Mouse (Mus musculus) myocyte (in vitro differentiated cells): ENCODE measurements around the gene Brd3. TPM values are rescaled to one million over a fixed set of nuclear protein-coding genes. Genes with fewer than 3 reads are reported as not detected.

Experiments
- H3K27me3 ChIP-seq: one replicate; pipeline ENCODE4 v1.6.1; 2011; ENCODE audit not compliant: control insufficient read depth, insufficient read depth, insufficient read length
- H3K36me3 ChIP-seq: one replicate; pipeline ENCODE4 v1.6.1; 2011; ENCODE audit not compliant: control insufficient read depth, insufficient read depth
- H3K4me2 ChIP-seq: one replicate; pipeline ENCODE4 v1.6.1; 2011; ENCODE audit warnings: low read depth, control low read depth
- H3K4me3 ChIP-seq: one replicate; pipeline ENCODE4 v1.5.1; 2011; ENCODE audit warnings: mild to moderate bottlenecking, control low read depth, moderate library complexity
- H3K79me2 ChIP-seq: one replicate; pipeline ENCODE4 v1.6.1; 2011; ENCODE audit not compliant: control insufficient read depth, insufficient read depth
- H3ac ChIP-seq: one replicate; pipeline ENCODE4 v1.6.1; 2011; ENCODE audit not compliant: control insufficient read depth, insufficient read length
- CEBPB ChIP-seq: IDR thresholded peaks from 2 replicates; pipeline ENCODE4 v1.6.1; 2011; ENCODE audit warnings: mild to moderate bottlenecking, moderate library complexity; ENCODE audit not compliant: poor library complexity, insufficient read depth, severe bottlenecking
- E2F4 ChIP-seq: IDR thresholded peaks from one replicate; pipeline ENCODE4 v1.6.1; 2011; ENCODE audit warnings: mild to moderate bottlenecking, control low read depth, moderate library complexity; ENCODE audit not compliant: insufficient read depth
- MAX ChIP-seq: IDR thresholded peaks from one replicate; pipeline ENCODE4 v1.6.1; 2011; ENCODE audit warnings: low read depth, mild to moderate bottlenecking, control low read depth
- MYOD1 ChIP-seq, 3 experiments: IDR thresholded peaks; one replicate each; pipeline ENCODE4 v1.6.1; 2011; ENCODE audit warnings: control low read depth in 2 of 3, low read depth in 2 of 3, mild to moderate bottlenecking in 2 of 3, moderate library complexity in 1 of 3; ENCODE audit not compliant: insufficient read length in 2 of 3, control insufficient read depth in 1 of 3
- MYOG ChIP-seq, 3 experiments: IDR thresholded peaks; one replicate each; pipeline ENCODE4 v1.6.1; 2011; ENCODE audit warnings: control low read depth in 2 of 3, low read depth in 2 of 3, mild to moderate bottlenecking in 2 of 3; ENCODE audit not compliant: insufficient read length in 2 of 3, control insufficient read depth in 1 of 3, insufficient read depth in 1 of 3
- POLR2A ChIP-seq: IDR thresholded peaks from one replicate; pipeline ENCODE4 v1.6.1; 2011; ENCODE audit warnings: low read depth, mild to moderate bottlenecking, control low read depth, moderate library complexity; ENCODE audit not compliant: insufficient read length
- POLR2AphosphoS2 ChIP-seq: IDR thresholded peaks from one replicate; pipeline ENCODE4 v1.6.1; 2011; ENCODE audit warnings: low read depth, control low read depth; ENCODE audit not compliant: insufficient read length
- REST ChIP-seq: IDR thresholded peaks from one replicate; pipeline ENCODE4 v1.6.1; 2011; ENCODE audit warnings: mild to moderate bottlenecking, control low read depth, moderate library complexity; ENCODE audit not compliant: insufficient read depth, insufficient read length
- SRF ChIP-seq: IDR thresholded peaks from one replicate; pipeline ENCODE4 v1.6.1; 2011; ENCODE audit warnings: low read depth; ENCODE audit not compliant: control insufficient read depth, insufficient read length
- TCF12 ChIP-seq: IDR thresholded peaks from one replicate; pipeline ENCODE4 v1.6.1; 2011; ENCODE audit warnings: mild to moderate bottlenecking, control low read depth; ENCODE audit not compliant: poor library complexity, insufficient read depth, severe bottlenecking
- TCF3 ChIP-seq: IDR thresholded peaks from one replicate; pipeline ENCODE4 v1.6.1; 2011; ENCODE audit warnings: low read depth, control low read depth; ENCODE audit not compliant: insufficient read length
- USF1 ChIP-seq: IDR thresholded peaks from one replicate; pipeline ENCODE4 v1.6.1; 2011; ENCODE audit warnings: low read depth, mild to moderate bottlenecking, control low read depth, moderate library complexity
- polyA plus RNA-seq: library from polyadenylated mRNA; unstranded; fragments of >200 nt; fragmentation: generic; extraction: Trizol; gene quantifications from one replicate; pipeline ENCODE4 v1.2.1, GENCODE M21; 2012; ENCODE audit warnings: missing spikeins

Brd3 gene
- polyA plus RNA-seq, 1 experiment: 26.8 TPM

GRCm38 (mm10) chr2:27493971-27494370, 13.5 kb downstream of the Brd3 start:
- Histone ChIP-seq H3K4me3 (no peak overlapping the region), H3ac (no peak overlapping the region), H3K27me3 (no peaks in the 10 kb centered on the region), H3K36me3 (no peaks in the 10 kb centered on the region), H3K79me2 (no peaks in the 10 kb centered on the region), H3K4me2 (no peak overlapping the region)
- no peak for TF ChIP-seq TCF3
- TF ChIP-seq POLR2AphosphoS2: no peak
- TF ChIP-seq REST: no peak
- TF ChIP-seq USF1: no peak

DNA sequence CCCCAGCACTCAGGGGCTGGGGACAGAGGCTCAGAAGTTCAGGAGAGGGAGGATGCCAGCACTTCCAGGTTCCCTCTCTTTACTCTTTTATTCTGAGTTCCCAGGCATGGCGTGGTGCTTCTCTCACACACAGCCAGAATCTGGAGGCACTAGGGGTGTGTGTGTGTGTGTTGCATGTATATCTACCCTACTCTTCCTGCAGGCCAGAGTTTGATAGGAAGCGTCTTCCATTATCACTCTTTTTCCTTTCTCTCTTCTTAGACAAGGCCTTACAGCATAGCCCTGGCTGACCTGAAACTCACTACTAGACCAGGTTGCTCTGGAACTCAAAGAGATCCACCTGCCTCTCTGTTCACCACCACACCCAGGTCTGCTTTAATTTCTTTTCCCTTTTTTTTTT, 16.5 kb downstream of the Brd3 start:
- TF ChIP-seq CEBPB (no peak), TCF12 (no peak), SRF (no peak), POLR2A (no peak), MYOG (IDR thresholded peaks at IDR 0.05; ENCODE audit: control insufficient read depth in 1 of 3, insufficient read depth in 1 of 3, insufficient read length in 2 of 3, low read depth in 2 of 3) (no peak), USF1 (no peak)
- no peak overlapping the region for H3K4me2 ChIP-seq
- H3K4me3 ChIP-seq: no peak overlapping the region
- no peaks in the 10 kb centered on the region for H3K36me3 ChIP-seq
- no peaks in the 10 kb centered on the region for H3K79me2 ChIP-seq
- H3ac ChIP-seq: no peak overlapping the region
- no peaks in the 10 kb centered on the region for H3K27me3 ChIP-seq

DNA sequence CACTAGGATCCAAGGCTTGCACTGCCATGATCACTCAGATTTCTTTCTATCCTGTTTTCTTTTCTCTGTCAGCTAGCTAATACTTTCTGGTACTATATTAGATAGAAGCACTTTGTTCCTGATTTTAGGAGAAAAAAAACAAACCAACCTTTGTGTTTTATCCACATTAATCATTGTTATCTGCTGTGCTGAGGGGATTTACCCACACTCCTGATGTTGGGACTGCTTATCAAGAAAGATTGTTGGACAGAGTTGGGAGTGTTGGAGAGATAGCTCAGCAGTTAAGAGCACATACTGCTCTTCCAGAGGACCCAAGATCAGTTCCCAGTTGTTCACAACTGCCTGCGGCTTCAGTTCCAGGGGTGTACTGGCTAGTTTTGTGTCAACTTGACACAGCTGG, 19.1 kb downstream of the Brd3 start:
- H3K4me2 ChIP-seq: no peak overlapping the region
- H3K36me3 ChIP-seq: no peaks in the 10 kb centered on the region
- H3K4me3 ChIP-seq: no peak overlapping the region
- H3K27me3 ChIP-seq: no peaks in the 10 kb centered on the region
- H3ac ChIP-seq: no peak overlapping the region
- no peak for TF ChIP-seq MYOG (IDR thresholded peaks at IDR 0.05; ENCODE audit: control insufficient read depth in 1 of 3, insufficient read depth in 1 of 3, insufficient read length in 2 of 3, low read depth in 2 of 3)
- no peak for TF ChIP-seq POLR2A
- no peak for TF ChIP-seq MAX
- TF ChIP-seq E2F4: no peak
- TF ChIP-seq TCF12: no peak
- no peak for TF ChIP-seq MYOD1 (IDR thresholded peaks at IDR 0.05; ENCODE audit: control insufficient read depth in 1 of 3, insufficient read length in 2 of 3, low read depth in 2 of 3)
- no peak for TF ChIP-seq SRF
- no peak for TF ChIP-seq CEBPB
- TF ChIP-seq POLR2AphosphoS2: no peak
- no peak for TF ChIP-seq REST
- TF ChIP-seq USF1: no peak
- TF ChIP-seq TCF3: no peak
- no peaks in the 10 kb centered on the region for H3K79me2 ChIP-seq

DNA sequence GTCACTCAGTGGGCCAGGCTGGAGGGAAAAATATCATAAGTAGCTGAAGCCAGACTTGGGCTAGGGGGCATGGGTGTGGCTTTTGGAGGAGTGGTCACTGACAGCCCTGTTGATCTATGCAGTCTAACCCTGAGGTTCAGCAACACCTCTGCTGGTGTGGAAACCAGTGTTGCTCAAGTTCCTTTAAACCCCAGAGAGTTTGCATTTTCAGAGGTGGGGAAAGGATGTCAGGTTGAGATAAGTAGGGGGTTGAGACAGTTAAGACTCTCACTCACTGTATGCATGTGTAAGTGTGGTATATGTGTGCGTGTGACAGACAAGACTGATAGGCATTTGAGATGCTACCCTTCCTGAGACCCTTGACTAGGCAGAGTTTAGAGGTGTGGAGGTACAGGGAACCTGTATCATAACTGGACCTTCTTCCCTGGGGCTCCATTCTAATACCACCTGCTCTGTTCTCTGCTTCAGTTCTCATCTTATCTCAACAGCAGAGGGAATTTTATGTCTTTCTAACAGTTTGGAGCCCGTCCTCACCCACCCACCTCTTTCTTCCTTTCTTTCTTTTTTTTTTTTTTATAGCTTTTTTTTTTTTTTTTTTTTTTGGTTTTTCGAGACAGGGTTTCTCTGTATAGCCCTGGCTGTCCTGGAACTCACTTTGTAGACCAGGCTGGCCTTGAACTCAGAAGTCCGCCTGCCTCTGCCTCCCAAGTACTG, 20.0 kb downstream of the Brd3 start:
- no peak overlapping the region for H3K4me2 ChIP-seq
- TF ChIP-seq REST: no peak
- no peak for TF ChIP-seq MYOG (IDR thresholded peaks at IDR 0.05; ENCODE audit: control insufficient read depth in 1 of 3, insufficient read depth in 1 of 3, insufficient read length in 2 of 3, low read depth in 2 of 3)
- TF ChIP-seq TCF12: no peak
- no peak for TF ChIP-seq TCF3
- TF ChIP-seq MYOD1 (IDR thresholded peaks at IDR 0.05; ENCODE audit: control insufficient read depth in 1 of 3, insufficient read length in 2 of 3, low read depth in 2 of 3): no peak
- TF ChIP-seq MAX: no peak
- no peak for TF ChIP-seq CEBPB
- no peak for TF ChIP-seq SRF
- no peak for TF ChIP-seq USF1
- no peak for TF ChIP-seq POLR2A
- no peak for TF ChIP-seq E2F4
- TF ChIP-seq POLR2AphosphoS2: no peak
- no peaks in the 10 kb centered on the region for H3K36me3 ChIP-seq
- no peak overlapping the region for H3K4me3 ChIP-seq
- no peaks in the 10 kb centered on the region for H3K27me3 ChIP-seq
- H3ac ChIP-seq: no peak overlapping the region
- no peaks in the 10 kb centered on the region for H3K79me2 ChIP-seq

DNA sequence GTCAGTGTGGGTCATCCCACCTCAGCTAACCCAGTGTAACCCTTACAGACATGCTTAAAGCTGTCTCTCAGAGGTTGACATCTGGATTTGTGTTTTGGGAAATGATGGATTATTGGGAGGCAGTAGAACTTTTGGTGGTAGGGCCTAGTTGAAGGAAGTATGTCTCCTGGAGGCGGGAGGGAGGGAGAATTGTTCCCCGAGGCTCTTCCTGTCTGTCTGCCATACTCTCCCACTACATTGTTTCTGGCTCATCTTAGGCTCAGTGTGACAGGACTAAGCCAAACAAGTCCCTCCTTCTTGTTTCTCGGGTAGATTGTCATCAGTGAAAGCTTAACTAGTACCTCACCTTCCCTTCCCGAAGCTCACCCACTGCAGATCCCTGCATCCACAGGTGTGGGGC, 20.7 kb downstream of the Brd3 start:
- Histone ChIP-seq H3K79me2 (no peaks in the 10 kb centered on the region), H3K36me3 (no peaks in the 10 kb centered on the region), H3K27me3 (no peaks in the 10 kb centered on the region), H3K4me3 (no peak overlapping the region), H3ac (no peak overlapping the region), H3K4me2 (no peak overlapping the region)
- no peak for TF ChIP-seq SRF
- no peak for TF ChIP-seq MYOD1 (IDR thresholded peaks at IDR 0.05; ENCODE audit: control insufficient read depth in 1 of 3, insufficient read length in 2 of 3, low read depth in 2 of 3)
- no peak for TF ChIP-seq USF1
- TF ChIP-seq POLR2AphosphoS2: no peak
- TF ChIP-seq MYOG (IDR thresholded peaks at IDR 0.05; ENCODE audit: control insufficient read depth in 1 of 3, insufficient read depth in 1 of 3, insufficient read length in 2 of 3, low read depth in 2 of 3): no peak
- no peak for TF ChIP-seq TCF3
- no peak for TF ChIP-seq CEBPB
- no peak for TF ChIP-seq POLR2A
- TF ChIP-seq E2F4: no peak
- no peak for TF ChIP-seq REST
- TF ChIP-seq TCF12: no peak
- TF ChIP-seq MAX: no peak
